Mouse (Mus musculus): ENCODE measurements around the gene Apbb2. TPM values are rescaled to one million over a fixed set of nuclear protein-coding genes. Genes with fewer than 3 reads are reported as not detected.

Gene Apbb2
- polyA plus RNA-seq, 1 experiment = 19.1 TPM

GRCm38 (mm10) chr5:66304300-66305067 is 314.1 kb downstream of the Apbb2 start:
- TF ChIP-seq SRF (IDR thresholded peaks at IDR 0.05; ENCODE audit: control insufficient read depth, insufficient read length, low read depth) = no peak
- no peak for TF ChIP-seq POLR2A (IDR thresholded peaks at IDR 0.05; ENCODE audit: insufficient read length, low read depth)
- Histone ChIP-seq H3K4me3 (no peak overlapping the region), H3K36me3 (ENCODE audit: control insufficient read depth, insufficient read depth) (peaks cover 21% of the 10 kb centered on the region), H3K4me2 (ENCODE audit: low read depth) (no peak overlapping the region), H3ac (ENCODE audit: control insufficient read depth, insufficient read length) (no peak overlapping the region), H3K79me2 (ENCODE audit: control insufficient read depth, insufficient read depth) (no peaks in the 10 kb centered on the region), H3K27me3 (ENCODE audit: control insufficient read depth, insufficient read depth, insufficient read length) (no peaks in the 10 kb centered on the region)

- H3K79me2 ChIP-seq (ENCODE audit: control insufficient read depth, insufficient read depth) = no peaks in the 10 kb centered on the region
- no peaks in the 10 kb centered on the region for H3K27me3 ChIP-seq (ENCODE audit: control insufficient read depth, insufficient read depth, insufficient read length)
- H3K36me3 ChIP-seq (ENCODE audit: control insufficient read depth, insufficient read depth) = peaks cover 21% of the 10 kb centered on the region
- TF ChIP-seq SRF (IDR thresholded peaks at IDR 0.05; ENCODE audit: control insufficient read depth, insufficient read length, low read depth) (no peak), POLR2AphosphoS2 (IDR thresholded peaks at IDR 0.05; ENCODE audit: insufficient read length, low read depth) (no peak), E2F4 (IDR thresholded peaks at IDR 0.05; ENCODE audit: insufficient read depth) (no peak), MYOG (IDR thresholded peaks at IDR 0.05; ENCODE audit: control insufficient read depth in 1 of 3, insufficient read depth in 1 of 3, insufficient read length in 2 of 3, low read depth in 2 of 3) (no peak), TCF3 (IDR thresholded peaks at IDR 0.05; ENCODE audit: insufficient read length, low read depth) (no peak), REST (IDR thresholded peaks at IDR 0.05; ENCODE audit: insufficient read depth, insufficient read length) (no peak), CEBPB (IDR thresholded peaks at IDR 0.05; ENCODE audit: insufficient read depth, poor library complexity, severe bottlenecking) (no peak), MAX (IDR thresholded peaks at IDR 0.05; ENCODE audit: low read depth) (no peak), USF1 (IDR thresholded peaks at IDR 0.05; ENCODE audit: low read depth) (no peak), POLR2A (IDR thresholded peaks at IDR 0.05; ENCODE audit: insufficient read length, low read depth) (no peak), TCF12 (IDR thresholded peaks at IDR 0.05; ENCODE audit: insufficient read depth, poor library complexity, severe bottlenecking) (no peak), MYOD1 (IDR thresholded peaks at IDR 0.05; ENCODE audit: control insufficient read depth in 1 of 3, insufficient read length in 2 of 3, low read depth in 2 of 3) (no peak)
- H3K4me3 ChIP-seq = no peak overlapping the region
- H3K4me2 ChIP-seq (ENCODE audit: low read depth) = no peak overlapping the region
- no peak overlapping the region for H3ac ChIP-seq (ENCODE audit: control insufficient read depth, insufficient read length)
These were observed 315.7 kb downstream of the Apbb2 start for GRCm38 (mm10) chr5:66302873-66303272.

- Histone ChIP-seq H3ac (ENCODE audit: control insufficient read depth, insufficient read length) (no peak overlapping the region), H3K4me3 (no peak overlapping the region), H3K36me3 (ENCODE audit: control insufficient read depth, insufficient read depth) (peaks cover 26% of the 10 kb centered on the region), H3K79me2 (ENCODE audit: control insufficient read depth, insufficient read depth) (no peaks in the 10 kb centered on the region), H3K4me2 (ENCODE audit: low read depth) (no peak overlapping the region), H3K27me3 (ENCODE audit: control insufficient read depth, insufficient read depth, insufficient read length) (no peaks in the 10 kb centered on the region)
- TF ChIP-seq TCF12 (IDR thresholded peaks at IDR 0.05; ENCODE audit: insufficient read depth, poor library complexity, severe bottlenecking) (no peak), SRF (IDR thresholded peaks at IDR 0.05; ENCODE audit: control insufficient read depth, insufficient read length, low read depth) (no peak), REST (IDR thresholded peaks at IDR 0.05; ENCODE audit: insufficient read depth, insufficient read length) (no peak), USF1 (IDR thresholded peaks at IDR 0.05; ENCODE audit: low read depth) (no peak), POLR2AphosphoS2 (IDR thresholded peaks at IDR 0.05; ENCODE audit: insufficient read length, low read depth) (no peak), MAX (IDR thresholded peaks at IDR 0.05; ENCODE audit: low read depth) (no peak), POLR2A (IDR thresholded peaks at IDR 0.05; ENCODE audit: insufficient read length, low read depth) (no peak), MYOD1 (IDR thresholded peaks at IDR 0.05; ENCODE audit: control insufficient read depth in 1 of 3, insufficient read length in 2 of 3, low read depth in 2 of 3) (no peak), E2F4 (IDR thresholded peaks at IDR 0.05; ENCODE audit: insufficient read depth) (no peak), TCF3 (IDR thresholded peaks at IDR 0.05; ENCODE audit: insufficient read length, low read depth) (no peak), MYOG (IDR thresholded peaks at IDR 0.05; ENCODE audit: control insufficient read depth in 1 of 3, insufficient read depth in 1 of 3, insufficient read length in 2 of 3, low read depth in 2 of 3) (no peak), CEBPB (IDR thresholded peaks at IDR 0.05; ENCODE audit: insufficient read depth, poor library complexity, severe bottlenecking) (no peak)
These were observed 316.3 kb downstream of the Apbb2 start for GRCm38 (mm10) chr5:66302085-66302815.

- no peaks in the 10 kb centered on the region for H3K27me3 ChIP-seq (ENCODE audit: control insufficient read depth, insufficient read depth, insufficient read length)
- peaks cover 21% of the 10 kb centered on the region for H3K36me3 ChIP-seq (ENCODE audit: control insufficient read depth, insufficient read depth)
- no peak overlapping the region for H3K4me2 ChIP-seq (ENCODE audit: low read depth)
- no peaks in the 10 kb centered on the region for H3K79me2 ChIP-seq (ENCODE audit: control insufficient read depth, insufficient read depth)
- H3K4me3 ChIP-seq = no peak overlapping the region
- TF ChIP-seq POLR2A (IDR thresholded peaks at IDR 0.05; ENCODE audit: insufficient read length, low read depth) = no peak
- TF ChIP-seq E2F4 (IDR thresholded peaks at IDR 0.05; ENCODE audit: insufficient read depth) = no peak
- no peak for TF ChIP-seq POLR2AphosphoS2 (IDR thresholded peaks at IDR 0.05; ENCODE audit: insufficient read length, low read depth)
- TF ChIP-seq MYOG (IDR thresholded peaks at IDR 0.05; ENCODE audit: control insufficient read depth in 1 of 3, insufficient read depth in 1 of 3, insufficient read length in 2 of 3, low read depth in 2 of 3) = no peak
- TF ChIP-seq CEBPB (IDR thresholded peaks at IDR 0.05; ENCODE audit: insufficient read depth, poor library complexity, severe bottlenecking) = no peak
- TF ChIP-seq TCF3 (IDR thresholded peaks at IDR 0.05; ENCODE audit: insufficient read length, low read depth) = no peak
- TF ChIP-seq USF1 (IDR thresholded peaks at IDR 0.05; ENCODE audit: low read depth) = no peak
- no peak for TF ChIP-seq TCF12 (IDR thresholded peaks at IDR 0.05; ENCODE audit: insufficient read depth, poor library complexity, severe bottlenecking)
- no peak for TF ChIP-seq MYOD1 (IDR thresholded peaks at IDR 0.05; ENCODE audit: control insufficient read depth in 1 of 3, insufficient read length in 2 of 3, low read depth in 2 of 3)
- TF ChIP-seq SRF (IDR thresholded peaks at IDR 0.05; ENCODE audit: control insufficient read depth, insufficient read length, low read depth) = no peak
- TF ChIP-seq MAX (IDR thresholded peaks at IDR 0.05; ENCODE audit: low read depth) = no peak
- TF ChIP-seq REST (IDR thresholded peaks at IDR 0.05; ENCODE audit: insufficient read depth, insufficient read length) = no peak
- H3ac ChIP-seq (ENCODE audit: control insufficient read depth, insufficient read length) = no peak overlapping the region
These were observed 318.0 kb downstream of the Apbb2 start for GRCm38 (mm10) chr5:66300576-66300975.
